Mouse (Mus musculus) heart, postnatal 0 days (tissue): Measurements from ENCODE around the gene Tfdp1.

Experiments
- CTCF ChIP-seq: IDR thresholded peaks from 2 replicates; pipeline ENCODE4 v1.5.1; 2016; ENCODE audit warnings: antibody characterized with exemption, control low read depth, low read depth
- EP300 ChIP-seq: IDR thresholded peaks from 2 replicates; pipeline ENCODE4 v1.6.1; 2016; ENCODE audit warnings: antibody characterized with exemption, low read depth

DNA sequence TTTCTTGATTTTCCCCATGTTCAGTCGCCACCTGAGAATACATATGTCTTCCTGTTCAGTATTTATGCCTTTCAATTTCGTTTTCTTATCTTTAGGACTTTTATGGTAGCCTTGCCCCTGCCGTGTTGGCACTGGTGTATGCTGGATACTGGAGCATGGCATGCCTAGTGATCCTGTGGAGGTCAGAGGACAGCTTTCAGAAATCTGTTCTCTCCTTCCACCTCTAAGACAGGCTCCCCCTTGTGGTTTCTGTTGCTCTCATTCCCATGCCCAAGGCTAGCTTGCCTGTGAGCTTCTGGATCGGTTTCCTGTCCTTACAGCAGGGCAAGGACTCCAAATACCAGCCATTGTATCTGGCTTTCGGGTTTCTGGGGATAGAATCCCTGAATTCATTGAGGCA is 12.0 kb upstream of the Tfdp1 start:
- TF ChIP-seq CTCF = peak; percentile 52
- no peak for TF ChIP-seq EP300
